Mouse (Mus musculus): ENCODE results near the gene Dennd4a. TPM values are rescaled to one million over a fixed set of nuclear protein-coding genes. Genes with fewer than 3 reads are reported as not detected.

Dennd4a gene
- total RNA-seq, 2 experiments from 2014 or later: 27.5 to 61.0 TPM

DNA sequence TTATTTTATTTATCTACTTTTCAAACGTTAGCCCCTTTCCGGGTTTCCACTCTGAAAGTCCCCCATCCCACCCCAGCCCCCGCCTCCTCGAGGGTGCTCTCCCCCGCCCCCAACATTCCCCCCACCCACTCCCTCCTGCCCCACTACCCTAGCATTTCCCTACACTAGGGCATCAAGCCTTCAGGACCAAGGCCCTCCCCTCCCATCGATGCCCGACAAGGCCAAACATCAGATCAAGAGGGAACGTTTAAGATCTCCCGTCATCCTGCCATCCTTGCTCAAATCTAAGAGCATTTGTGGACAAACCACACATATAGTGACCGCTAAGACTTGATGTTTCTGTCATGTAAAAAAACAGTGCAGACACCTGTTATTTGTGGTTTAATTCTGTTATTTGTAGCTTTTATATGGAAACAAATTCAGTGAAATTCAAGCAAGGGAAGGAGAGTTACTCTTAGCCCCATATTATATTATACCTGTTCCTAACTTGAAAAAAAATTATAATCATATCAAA, 21.2 kb upstream of the Dennd4a start:
- no peak for ATAC-seq (replicated peaks; ENCODE audit: poor library complexity, severe bottlenecking)

DNA sequence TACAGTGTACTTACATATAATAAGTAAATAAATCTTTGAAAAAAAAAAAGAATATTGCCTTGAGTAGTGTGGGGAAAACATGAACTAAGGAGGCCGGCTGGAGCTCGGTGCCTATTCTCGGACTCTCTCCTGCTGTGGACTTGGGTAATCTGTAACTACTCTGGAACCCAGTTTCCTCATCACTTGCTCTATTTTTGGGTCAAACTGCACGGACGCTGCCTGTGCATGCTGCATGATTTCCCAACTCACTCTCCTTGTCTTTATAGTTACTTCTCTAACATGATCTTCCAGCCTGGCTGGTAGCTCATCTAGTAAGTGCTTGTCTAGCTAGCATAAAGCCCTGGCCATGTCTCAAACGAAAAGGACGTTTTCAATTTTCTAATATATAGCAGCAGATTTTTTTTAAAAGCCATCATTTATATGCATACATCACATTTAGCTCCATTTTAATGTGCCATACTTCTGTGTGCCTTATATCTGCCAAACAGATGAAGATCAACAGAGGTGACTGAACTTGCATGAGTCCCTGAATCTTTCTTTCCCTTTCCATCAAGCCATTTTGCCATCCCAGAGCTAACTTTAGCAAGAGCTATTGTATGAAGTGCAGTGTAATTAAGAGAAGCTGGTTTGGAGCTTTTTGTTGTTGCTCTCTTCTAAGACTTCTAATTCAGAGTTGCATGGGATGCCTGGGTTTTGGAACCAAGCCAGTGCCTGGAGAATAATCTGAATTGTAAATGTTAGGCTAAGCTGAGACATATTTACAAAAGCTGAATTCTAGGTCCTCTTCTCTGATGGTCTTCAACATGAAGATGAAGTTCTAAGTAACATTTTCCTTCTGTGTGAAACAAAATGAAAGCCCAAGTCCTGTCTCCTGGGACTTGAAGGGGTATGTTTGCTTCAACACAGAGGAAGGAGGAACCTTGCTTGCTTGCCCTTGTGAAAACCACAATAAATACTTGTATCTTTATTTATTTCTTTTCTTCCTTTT, 20.2 kb upstream of the Dennd4a start:
- ATAC-seq (replicated peaks; ENCODE audit: poor library complexity, severe bottlenecking): peak; percentile 56

DNA sequence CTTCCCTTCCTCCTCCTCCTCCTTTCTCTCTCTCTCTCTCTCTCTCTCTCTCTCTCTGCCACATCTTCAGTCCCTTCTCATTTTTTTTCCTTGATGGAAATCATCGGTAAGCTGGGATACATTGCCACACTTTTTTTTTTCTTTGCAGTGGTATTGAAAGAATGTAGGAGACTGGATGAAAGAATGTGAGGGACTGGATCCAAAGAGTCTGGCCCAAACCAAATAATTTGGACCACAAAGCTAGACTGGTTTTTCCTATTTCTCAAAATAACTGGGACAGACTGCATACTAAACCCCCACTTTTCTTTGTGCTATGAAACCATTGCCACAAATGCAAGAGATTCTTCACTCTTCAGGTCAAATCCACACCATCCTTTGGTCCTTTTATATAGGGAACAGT, 19.5 kb upstream of the Dennd4a start:
- ATAC-seq (replicated peaks; ENCODE audit: poor library complexity, severe bottlenecking): no peak

DNA sequence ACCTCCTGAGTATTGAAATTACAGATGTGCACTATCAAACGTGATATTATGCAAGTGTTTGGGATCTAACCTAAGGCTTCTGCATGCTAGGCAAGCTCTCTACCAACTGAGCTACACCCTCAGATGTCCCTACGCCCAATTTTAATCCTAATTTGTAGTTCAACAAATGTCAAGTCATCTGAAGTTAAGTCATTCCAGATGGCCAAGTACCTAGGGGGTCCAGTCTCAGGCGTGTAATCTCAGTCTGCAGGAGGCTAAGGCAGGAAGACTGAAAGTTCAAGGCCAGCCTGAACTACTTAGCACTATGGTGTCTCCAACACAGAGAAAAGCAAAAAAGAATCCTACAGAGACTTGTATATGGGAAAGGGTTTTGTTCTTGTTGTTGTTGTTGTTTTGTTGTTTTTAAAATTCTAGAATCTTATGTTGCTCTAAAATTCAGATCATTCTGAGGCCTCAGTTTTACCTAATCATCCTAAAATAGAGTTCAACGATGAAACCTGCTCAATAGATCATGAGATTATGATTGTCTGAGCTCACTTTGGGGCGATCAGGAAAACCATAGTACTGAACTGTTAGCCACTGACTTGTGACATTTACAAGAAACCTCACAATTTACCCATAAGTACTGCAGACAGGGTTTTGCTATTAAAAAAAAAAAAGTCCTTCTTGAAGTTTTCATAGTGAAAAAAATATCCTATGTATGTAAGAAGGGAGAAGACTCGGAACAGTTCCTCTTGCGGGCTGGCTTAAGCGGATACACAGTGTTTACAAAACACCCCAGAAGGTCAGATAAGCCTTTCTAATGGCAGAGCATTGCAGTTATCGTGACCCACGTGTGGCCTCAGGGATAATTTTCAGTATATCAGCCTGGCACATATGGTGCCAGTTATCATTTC, 18.5 kb upstream of the Dennd4a start:
- peak; percentile 12; the same call in 1 of the 2 replicates for ATAC-seq (replicated peaks; ENCODE audit: poor library complexity, severe bottlenecking)

DNA sequence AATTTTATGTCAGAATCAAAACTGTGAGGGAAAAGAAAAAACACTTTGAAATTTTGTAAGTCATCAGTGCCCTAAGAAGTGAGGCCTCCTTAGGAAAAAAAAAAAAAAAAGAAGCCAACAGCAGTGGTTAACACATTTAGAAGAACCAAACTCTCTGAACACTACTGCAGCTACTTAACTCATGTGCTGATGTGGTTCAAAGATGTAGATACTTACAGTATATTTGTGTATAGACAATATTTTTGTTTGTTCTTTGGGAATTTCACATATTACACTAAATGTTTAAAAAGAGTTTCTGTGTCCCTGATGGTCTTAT, 17.9 kb upstream of the Dennd4a start:
- no peak for ATAC-seq (replicated peaks; ENCODE audit: poor library complexity, severe bottlenecking)

DNA sequence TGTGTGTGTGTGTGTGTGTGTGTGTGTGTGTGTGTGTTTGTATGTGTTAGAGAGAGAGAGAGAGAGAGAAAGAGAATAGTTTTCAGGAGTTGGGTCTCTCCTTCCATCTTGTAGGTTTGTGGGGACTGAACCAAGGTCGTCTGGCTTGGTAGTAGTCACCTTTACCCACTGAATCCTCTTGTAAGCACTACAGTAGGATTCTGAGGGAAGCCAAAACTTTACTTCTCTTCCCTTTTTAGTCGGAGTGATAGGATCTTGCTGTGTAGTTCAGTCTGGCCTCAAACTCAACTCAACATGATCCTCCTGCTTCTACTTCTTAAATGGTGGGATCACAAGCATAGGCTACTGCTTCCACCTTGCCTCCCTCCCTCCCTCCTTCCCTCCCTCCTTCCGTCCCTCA, 17.3 kb upstream of the Dennd4a start:
- ATAC-seq (replicated peaks; ENCODE audit: poor library complexity, severe bottlenecking): no peak

DNA sequence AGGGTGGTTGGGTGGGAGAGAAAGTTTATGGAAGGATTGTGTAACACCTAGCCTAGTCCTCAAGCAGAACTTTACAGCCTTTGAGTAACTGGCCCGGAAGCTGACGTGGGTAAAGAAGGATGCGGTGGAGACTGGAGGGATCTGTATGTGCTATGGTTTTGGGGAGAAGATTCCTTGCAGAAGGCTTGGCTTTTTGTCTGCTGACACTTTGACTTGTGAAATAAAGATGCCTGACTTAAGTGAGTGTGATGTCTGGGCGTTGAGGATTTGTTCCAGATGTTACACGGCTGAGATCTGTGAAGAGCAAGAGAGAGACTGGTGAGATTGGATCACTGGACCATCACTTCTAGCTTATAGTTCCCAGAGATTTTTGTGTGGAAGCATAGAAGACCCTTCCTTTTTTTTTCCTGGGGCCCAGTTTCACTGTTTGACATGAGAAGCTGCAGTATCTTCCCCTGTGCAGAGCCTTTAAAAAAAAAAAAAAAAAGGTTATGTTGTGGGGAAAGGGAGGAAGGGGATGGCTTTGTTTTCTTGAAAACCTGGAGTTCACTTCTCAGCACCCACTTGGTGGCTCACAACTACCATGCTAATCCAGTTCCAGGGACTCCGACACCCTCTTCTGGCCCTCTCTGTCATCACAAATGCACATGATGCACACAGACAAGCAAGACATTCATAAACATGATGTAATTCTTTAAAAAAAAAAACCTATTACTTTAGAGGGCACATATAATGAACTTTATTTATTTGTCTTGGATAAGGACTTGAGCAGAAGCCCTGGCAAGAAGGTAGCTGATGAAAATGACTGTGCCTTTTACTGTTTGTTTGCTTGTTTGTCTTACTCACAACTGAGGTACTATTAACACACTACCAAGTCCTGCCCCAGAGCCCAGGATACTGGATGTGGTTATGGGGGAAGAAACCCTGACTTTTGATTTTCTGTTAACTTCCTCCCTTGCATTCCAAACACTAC, 16.4 kb upstream of the Dennd4a start:
- ATAC-seq (replicated peaks; ENCODE audit: poor library complexity, severe bottlenecking): peak; percentile 62

DNA sequence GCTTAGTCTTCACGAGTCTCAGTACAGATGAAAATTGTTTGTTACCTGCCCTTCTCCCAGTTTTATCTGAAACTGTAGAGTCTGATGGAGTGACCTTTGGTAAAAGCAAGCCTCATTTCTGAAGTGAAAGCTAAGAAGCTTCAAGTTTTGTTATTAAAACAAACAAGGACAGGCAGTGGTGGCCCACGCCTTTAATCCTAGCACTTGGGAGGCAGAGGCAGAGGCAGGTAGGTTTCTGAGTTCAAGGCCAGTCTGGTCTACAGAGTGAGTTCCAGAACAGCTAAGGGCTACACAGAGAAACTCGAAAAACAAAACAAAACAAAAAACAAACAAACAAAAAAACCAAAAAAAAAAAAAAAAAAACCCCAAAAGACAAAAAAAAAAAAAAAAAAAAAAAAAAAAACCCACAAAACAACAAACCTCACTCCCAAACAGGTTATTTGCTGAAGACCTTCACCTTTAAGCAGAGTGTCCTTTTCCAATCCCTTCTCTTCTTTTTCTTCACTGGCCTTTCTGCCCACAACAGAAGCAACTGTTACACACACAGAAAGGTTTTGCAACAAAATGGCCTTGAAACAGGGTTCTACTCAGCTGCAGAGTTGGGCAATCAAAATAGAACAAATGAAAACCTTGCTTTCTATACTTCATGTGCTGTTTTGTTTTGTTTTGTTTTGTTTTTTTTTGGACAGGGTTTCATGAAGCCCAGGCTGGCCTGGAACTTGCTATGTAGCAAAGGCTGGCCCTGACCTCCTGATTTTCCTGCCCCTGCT, 15.1 kb upstream of the Dennd4a start:
- peak; percentile 47 for ATAC-seq (replicated peaks; ENCODE audit: poor library complexity, severe bottlenecking)

DNA sequence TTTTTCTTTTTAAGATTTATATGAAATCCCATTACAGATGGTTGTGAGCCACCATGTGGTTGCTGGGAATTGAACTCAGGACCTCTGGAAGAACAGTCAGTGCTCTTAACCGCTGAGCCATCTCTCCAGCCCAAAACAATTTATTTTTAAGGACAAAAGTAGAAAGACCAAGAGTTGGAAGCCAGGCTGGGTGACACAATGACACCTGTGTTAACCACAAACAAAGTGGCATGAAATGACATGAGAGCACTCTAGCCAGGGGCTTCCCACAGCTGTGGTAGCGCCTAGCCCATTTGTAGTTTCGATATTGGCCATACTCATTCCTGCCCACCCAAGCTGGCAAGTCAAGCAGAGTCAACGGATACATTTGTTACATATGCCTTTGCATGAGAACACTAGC, 13.7 kb upstream of the Dennd4a start:
- no peak for ATAC-seq (replicated peaks; ENCODE audit: poor library complexity, severe bottlenecking)

DNA sequence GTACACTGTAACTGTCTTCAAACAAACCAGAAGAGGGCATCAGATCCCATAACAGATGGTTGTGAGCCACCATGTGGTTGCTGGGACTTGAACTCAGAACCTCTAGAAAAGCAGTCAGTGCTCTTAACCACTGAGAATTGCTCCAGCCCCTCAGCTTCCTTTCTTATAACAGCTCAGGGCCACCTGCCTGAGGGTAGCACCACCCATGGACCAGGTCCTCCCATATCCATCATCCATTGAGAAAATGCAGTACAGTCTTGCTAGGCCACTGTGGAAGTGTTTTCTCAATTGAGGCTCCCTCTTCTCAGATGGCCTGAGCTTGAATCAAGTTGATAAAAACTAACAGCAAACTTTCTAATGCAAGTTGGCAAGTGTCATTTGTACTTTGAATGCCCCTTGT, 13.0 kb upstream of the Dennd4a start:
- ATAC-seq (replicated peaks; ENCODE audit: poor library complexity, severe bottlenecking): no peak

DNA sequence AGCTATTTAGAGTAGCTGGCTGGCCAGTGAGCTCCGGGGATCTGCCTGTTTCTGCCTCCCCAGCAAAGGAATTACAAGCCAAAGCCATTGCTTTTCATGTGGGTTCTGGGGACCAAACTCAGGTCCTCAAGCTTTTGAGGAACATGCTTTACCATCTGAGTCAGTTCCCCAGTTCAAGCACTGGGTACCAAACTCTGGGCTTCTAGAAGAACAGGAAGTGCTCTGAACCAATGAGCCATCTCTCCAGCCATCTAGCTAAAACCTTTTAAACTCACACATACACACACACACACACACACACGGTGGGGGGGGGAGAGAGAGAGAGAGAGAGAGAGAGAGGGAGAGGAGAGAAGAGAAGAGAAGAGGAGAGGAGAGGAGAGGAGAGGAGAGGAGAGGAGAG, 12.3 kb upstream of the Dennd4a start:
- no peak for ATAC-seq (replicated peaks; ENCODE audit: poor library complexity, severe bottlenecking)

DNA sequence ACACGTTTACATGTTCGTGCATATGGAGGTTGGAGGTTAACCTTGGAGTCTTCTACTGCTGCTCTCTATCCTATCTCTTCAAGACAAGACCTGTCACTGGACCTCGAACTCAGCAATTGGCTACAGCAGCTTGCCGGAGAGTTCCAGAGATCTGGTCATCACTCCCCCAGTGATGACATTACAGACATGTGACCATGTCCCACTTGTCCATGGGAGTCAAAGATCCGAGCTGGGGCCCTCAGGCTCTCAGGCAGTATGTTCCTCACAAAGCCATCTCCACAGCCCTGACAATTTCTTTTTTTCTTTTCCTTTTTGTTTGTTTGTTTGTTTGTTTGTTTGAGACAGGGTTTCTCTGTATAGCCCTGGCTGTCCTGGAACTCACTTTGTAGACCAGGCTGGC, 11.6 kb upstream of the Dennd4a start:
- no peak for ATAC-seq (replicated peaks; ENCODE audit: poor library complexity, severe bottlenecking)

DNA sequence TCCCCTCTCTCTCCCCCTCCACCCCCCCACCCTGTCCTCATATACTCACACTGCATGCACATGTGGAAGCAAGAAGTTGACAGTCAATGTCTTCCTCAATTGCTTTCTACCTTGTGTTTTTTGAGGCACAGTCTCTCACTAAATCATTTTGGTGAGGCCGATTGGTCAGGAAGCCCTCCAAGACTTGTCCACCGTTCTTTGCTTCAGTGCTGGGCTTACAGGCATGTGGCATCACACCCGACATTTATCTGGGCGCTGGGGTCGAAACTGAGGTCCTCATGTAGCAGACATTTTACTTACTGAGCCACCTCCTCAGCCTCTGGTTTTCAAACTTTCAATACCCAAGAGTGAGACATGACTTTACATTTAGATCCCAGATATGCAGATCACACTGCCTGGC, 8.6 kb upstream of the Dennd4a start:
- ATAC-seq (replicated peaks; ENCODE audit: poor library complexity, severe bottlenecking): no peak

DNA sequence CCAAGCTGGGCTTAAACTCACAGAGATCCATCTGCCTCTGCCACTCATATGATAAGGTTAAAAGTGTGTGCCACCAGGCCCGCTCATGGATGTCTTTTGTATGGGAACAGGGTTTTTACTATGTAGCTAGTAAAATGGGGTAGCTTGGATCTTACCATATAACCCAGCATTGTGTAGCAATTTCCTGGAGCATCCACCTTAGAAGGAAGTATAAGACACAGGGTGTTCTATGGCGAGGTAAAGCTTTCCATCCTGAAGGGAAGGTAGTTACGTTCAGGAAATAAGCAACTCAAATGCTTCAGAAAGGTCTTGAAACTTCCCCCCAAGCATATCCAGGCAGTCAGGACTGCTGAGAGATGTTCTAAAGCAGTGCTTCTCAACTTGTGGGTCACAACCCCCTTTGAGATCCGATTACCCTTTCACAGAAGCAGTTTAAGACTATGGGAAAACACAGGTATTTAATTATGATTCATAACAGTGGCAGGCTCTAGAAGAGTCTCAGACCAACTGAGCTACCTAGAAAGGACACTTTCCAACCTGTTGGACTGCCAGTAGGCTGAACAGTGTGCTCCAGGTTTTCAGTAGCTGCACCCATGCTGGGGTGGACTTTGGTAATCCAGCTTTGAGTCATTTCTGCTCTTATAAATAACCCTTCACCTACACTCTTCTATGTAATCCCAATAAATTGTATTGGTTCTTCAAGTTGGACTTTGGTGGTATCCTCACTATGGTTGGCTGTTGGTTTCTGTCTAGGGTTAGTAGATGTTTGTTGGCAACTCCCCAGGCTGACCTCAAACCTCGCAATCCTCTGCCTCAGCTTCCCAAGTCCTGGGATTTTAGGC, 7.5 kb upstream of the Dennd4a start:
- ATAC-seq (replicated peaks; ENCODE audit: poor library complexity, severe bottlenecking): peak; percentile 84

DNA sequence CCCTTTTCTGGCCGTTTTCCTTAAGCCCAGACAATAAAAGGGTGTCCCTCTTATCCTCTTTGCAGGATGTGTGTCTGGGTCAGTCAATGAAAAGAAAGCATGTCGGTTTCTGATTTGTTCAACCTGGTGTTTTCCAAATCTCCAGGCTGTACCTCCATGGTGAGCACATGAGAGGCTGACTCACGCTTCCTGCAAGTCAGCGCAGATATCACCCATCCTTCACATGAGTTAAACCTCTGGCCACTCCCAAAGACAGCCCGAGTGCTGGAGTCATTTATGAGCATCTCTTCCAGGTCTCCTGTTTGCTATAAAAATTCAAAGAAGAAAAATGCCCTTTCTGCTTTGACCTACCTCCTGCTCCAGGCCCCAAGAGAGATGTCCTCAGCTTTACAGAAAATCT, 5.3 kb upstream of the Dennd4a start:
- ATAC-seq (replicated peaks; ENCODE audit: poor library complexity, severe bottlenecking): no peak

DNA sequence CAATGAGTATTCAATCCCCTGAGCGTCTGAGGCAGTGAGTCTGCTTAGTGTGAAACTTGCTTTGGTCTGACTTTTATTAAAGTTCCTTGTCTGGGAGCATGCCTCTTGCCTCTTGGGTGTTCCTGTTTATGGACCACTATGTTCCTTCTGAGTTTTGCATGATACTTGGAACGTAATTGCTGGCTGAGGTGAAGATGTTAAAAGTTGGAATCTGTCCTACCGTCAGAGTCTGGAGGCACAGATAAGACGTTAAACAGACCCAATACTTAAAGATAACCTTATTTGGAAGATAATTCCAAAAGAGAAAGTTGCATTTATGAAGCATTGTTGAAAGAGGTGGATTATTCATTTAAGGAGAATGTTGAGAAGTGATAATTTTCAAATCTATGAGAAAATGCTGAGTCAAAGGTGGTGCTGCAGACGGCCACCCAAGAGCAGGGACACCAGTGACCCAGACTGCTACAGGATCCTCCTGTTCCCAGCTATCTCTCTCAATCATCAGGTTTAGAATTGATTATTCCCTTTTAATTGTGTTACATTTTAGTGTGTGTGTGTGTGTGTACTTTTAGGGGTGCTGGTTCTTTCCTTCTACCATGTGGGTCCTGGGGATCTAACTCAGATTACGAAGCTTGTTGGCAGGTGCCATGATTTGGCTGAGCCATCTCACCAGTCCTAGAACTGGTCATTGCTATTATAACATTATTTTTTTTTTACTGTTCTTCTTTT, 4.6 kb upstream of the Dennd4a start:
- ATAC-seq (replicated peaks; ENCODE audit: poor library complexity, severe bottlenecking): no peak

DNA sequence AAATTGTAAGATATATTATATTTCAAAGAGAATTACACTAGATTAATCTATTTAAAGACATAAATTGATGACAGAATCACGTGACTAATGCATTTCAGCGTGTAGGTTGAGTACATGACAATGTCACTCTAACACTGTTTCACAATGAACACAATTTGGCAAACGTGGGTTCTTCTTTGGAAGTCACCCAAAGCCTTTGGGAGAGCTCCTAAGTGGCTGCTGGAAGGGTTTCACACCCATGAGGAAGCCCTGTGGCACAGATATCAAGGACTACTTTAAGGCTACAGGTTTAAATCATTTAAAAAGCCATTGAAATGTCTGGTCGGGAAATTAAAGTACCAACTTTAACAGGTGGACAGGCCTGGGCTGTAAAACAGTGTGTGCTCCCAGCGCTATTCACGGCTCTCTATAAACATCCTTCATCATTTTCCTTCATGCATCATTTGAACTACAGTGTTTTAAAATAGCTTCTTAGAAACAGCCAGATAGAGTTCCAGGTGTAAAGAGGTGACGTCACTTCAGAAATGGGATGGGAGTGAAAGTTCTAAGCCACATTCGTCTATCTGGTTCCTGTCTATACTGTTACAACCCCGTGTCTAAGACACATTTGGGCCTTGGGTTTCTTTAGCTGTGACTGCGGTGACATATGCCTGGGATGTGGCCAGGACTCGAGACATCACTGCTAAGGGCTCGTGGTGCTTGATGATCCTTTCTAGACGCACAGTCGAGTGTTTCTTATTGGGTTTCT, 3.9 kb upstream of the Dennd4a start:
- no peak for ATAC-seq (replicated peaks; ENCODE audit: poor library complexity, severe bottlenecking)

All from granulocyte monocyte progenitor cell, adult 5-6 weeks (primary cell).